Mouse (Mus musculus) C2C12 (cell line): ENCODE measurements around the gene Grip1. TPM values are rescaled to one million over a fixed set of nuclear protein-coding genes. Genes with fewer than 3 reads are reported as not detected.

Source experiments
- H3K27me3 ChIP-seq: one replicate; pipeline ENCODE4 v1.6.1; 2011; ENCODE audit not compliant: control insufficient read depth, insufficient read depth, insufficient read length
- H3K36me3 ChIP-seq: one replicate; pipeline ENCODE4 v1.6.1; 2011; ENCODE audit not compliant: control insufficient read depth, insufficient read depth
- H3K4me3 ChIP-seq: one replicate; pipeline ENCODE4 v1.5.1; 2011; ENCODE audit warnings: mild to moderate bottlenecking, control low read depth; ENCODE audit not compliant: poor library complexity, insufficient read depth, severe bottlenecking
- H3K79me2 ChIP-seq: one replicate; pipeline ENCODE4 v1.6.1; 2011; ENCODE audit not compliant: control insufficient read depth, insufficient read depth
- H3K79me3 ChIP-seq: one replicate; pipeline ENCODE4 v1.6.1; 2011; ENCODE audit warnings: low read depth, control low read depth
- H3ac ChIP-seq: one replicate; pipeline ENCODE3; 2011; ENCODE audit warnings: low read depth; ENCODE audit not compliant: control insufficient read depth, insufficient read length
- CEBPB ChIP-seq: IDR thresholded peaks from one replicate; pipeline ENCODE4 v1.6.1; 2011; ENCODE audit warnings: low read depth, mild to moderate bottlenecking, control low read depth, moderate library complexity
- CTCF ChIP-seq: IDR thresholded peaks from one replicate; pipeline ENCODE4 v1.5.1; 2011; ENCODE audit not compliant: control insufficient read depth, insufficient read depth, insufficient read length
- FOSL1 ChIP-seq: IDR thresholded peaks from one replicate; pipeline ENCODE4 v1.8.0; 2011; ENCODE audit warnings: mild to moderate bottlenecking, low read length; ENCODE audit not compliant: poor library complexity, insufficient read depth, severe bottlenecking
- MAX ChIP-seq: IDR thresholded peaks from one replicate; pipeline ENCODE4 v1.6.1; 2011; ENCODE audit warnings: mild to moderate bottlenecking, control low read depth
- MYOD1 ChIP-seq: IDR thresholded peaks from one replicate; pipeline ENCODE4 v1.6.1; 2011; ENCODE audit warnings: low read depth; ENCODE audit not compliant: control insufficient read depth, insufficient read length
- MYOG ChIP-seq: IDR thresholded peaks from one replicate; pipeline ENCODE4 v1.6.1; 2011; ENCODE audit not compliant: control insufficient read depth, insufficient read length; ENCODE audit errors: extremely low read depth
- USF1 ChIP-seq: IDR thresholded peaks from one replicate; pipeline ENCODE4 v1.6.1; 2011; ENCODE audit warnings: low read depth, mild to moderate bottlenecking, control low read depth, moderate library complexity
- polyA plus RNA-seq: library from polyadenylated mRNA; unstranded; fragments of >200 nt; fragmentation: generic; extraction: Trizol; gene quantifications from one replicate; pipeline ENCODE4 v1.2.1, GENCODE M21; 2012; ENCODE audit warnings: missing spikeins

Gene Grip1
- polyA plus RNA-seq, 1 experiment = 0.02 TPM

GRCm38 (mm10) chr10:120123721-120124120 lies 670.1 kb downstream of the Grip1 start:
- H3K27me3 ChIP-seq = peaks cover 11% of the 10 kb centered on the region
- TF ChIP-seq CEBPB = no peak
- TF ChIP-seq USF1 = no peak
- no peak for TF ChIP-seq FOSL1
- no peak for TF ChIP-seq MYOG
- TF ChIP-seq MAX = no peak
- no peak for TF ChIP-seq CTCF
- TF ChIP-seq MYOD1 = no peak
- H3K36me3 ChIP-seq = no peaks in the 10 kb centered on the region
- no peak overlapping the region for H3K4me3 ChIP-seq
- no peak overlapping the region for H3ac ChIP-seq
- no peaks in the 10 kb centered on the region for H3K79me3 ChIP-seq
- H3K79me2 ChIP-seq = no peaks in the 10 kb centered on the region

- no peak overlapping the region for H3ac ChIP-seq
- peak; percentile 56 for TF ChIP-seq CTCF
- no peak for TF ChIP-seq MAX
- TF ChIP-seq CEBPB = no peak
- H3K79me3 ChIP-seq = no peaks in the 10 kb centered on the region
- peaks cover 11% of the 10 kb centered on the region for H3K27me3 ChIP-seq
- no peaks in the 10 kb centered on the region for H3K79me2 ChIP-seq
- H3K36me3 ChIP-seq = no peaks in the 10 kb centered on the region
- H3K4me3 ChIP-seq = no peak overlapping the region
Measured at GRCm38 (mm10) chr10:120124801-120125464, 671.3 kb downstream of the Grip1 start.

GRCm38 (mm10) chr10:120125465-120125857 lies 671.8 kb downstream of the Grip1 start:
- no peak overlapping the region for H3K4me3 ChIP-seq
- H3K79me3 ChIP-seq = no peaks in the 10 kb centered on the region
- H3ac ChIP-seq = no peak overlapping the region
- no peaks in the 10 kb centered on the region for H3K79me2 ChIP-seq
- H3K36me3 ChIP-seq = no peaks in the 10 kb centered on the region
- H3K27me3 ChIP-seq = peaks cover 11% of the 10 kb centered on the region
- no peak for TF ChIP-seq USF1
- TF ChIP-seq CEBPB = no peak
- no peak for TF ChIP-seq MAX
- no peak for TF ChIP-seq FOSL1
- no peak for TF ChIP-seq CTCF
- no peak for TF ChIP-seq MYOG
- no peak for TF ChIP-seq MYOD1

- no peak overlapping the region for H3ac ChIP-seq
- no peaks in the 10 kb centered on the region for H3K79me2 ChIP-seq
- peaks cover 21% of the 10 kb centered on the region for H3K27me3 ChIP-seq
- H3K4me3 ChIP-seq = no peak overlapping the region
- TF ChIP-seq MYOG (no peak), MYOD1 (no peak), USF1 (no peak), MAX (no peak), CEBPB (no peak), CTCF (no peak), FOSL1 (no peak)
- no peaks in the 10 kb centered on the region for H3K36me3 ChIP-seq
- H3K79me3 ChIP-seq = no peaks in the 10 kb centered on the region
Measured at GRCm38 (mm10) chr10:120128601-120129277, 675.1 kb downstream of the Grip1 start.

GRCm38 (mm10) chr10:120130621-120131020 lies 677.0 kb downstream of the Grip1 start:
- Histone ChIP-seq H3K79me2 (no peaks in the 10 kb centered on the region), H3K27me3 (peaks cover 21% of the 10 kb centered on the region), H3K36me3 (no peaks in the 10 kb centered on the region), H3K79me3 (no peaks in the 10 kb centered on the region), H3K4me3 (no peak overlapping the region), H3ac (no peak overlapping the region)
- TF ChIP-seq MAX = no peak
- no peak for TF ChIP-seq CTCF
- TF ChIP-seq FOSL1 = no peak
- no peak for TF ChIP-seq MYOG
- no peak for TF ChIP-seq USF1
- TF ChIP-seq MYOD1 = no peak
- no peak for TF ChIP-seq CEBPB

GRCm38 (mm10) chr10:120133697-120134096 lies 680.1 kb downstream of the Grip1 start:
- H3ac ChIP-seq = no peak overlapping the region
- TF ChIP-seq MYOG (no peak), MAX (no peak), MYOD1 (no peak), CEBPB (no peak), FOSL1 (no peak), CTCF (no peak), USF1 (no peak)
- no peaks in the 10 kb centered on the region for H3K79me2 ChIP-seq

More at GRCm38 (mm10) chr10:120133697-120134096, 680.1 kb downstream of the Grip1 start:
- H3K36me3 ChIP-seq = no peaks in the 10 kb centered on the region
- H3K27me3 ChIP-seq = peaks cover 10% of the 10 kb centered on the region
- H3K79me3 ChIP-seq = no peaks in the 10 kb centered on the region
- no peak overlapping the region for H3K4me3 ChIP-seq
